Mouse (Mus musculus) lung, embryonic 16.5 days (tissue): ENCODE measurements around the gene Nudcd3. TPM values are rescaled to one million over a fixed set of nuclear protein-coding genes. Genes with fewer than 3 reads are reported as not detected.

Source experiments
- ATAC-seq: fragments of 200-750 bp; cut with Nextera tagmentation; 2 replicates; pipeline ENCODE4 v1.8.0; 2017; ENCODE audit warnings: low read depth, mild to moderate bottlenecking, moderate library complexity
- H3K27ac ChIP-seq: fragments of 300-500 bp; sonication (generic); 2 replicates; pipeline ENCODE4 v1.5.1; 2014; ENCODE audit warnings: mild to moderate bottlenecking, control low read depth, low read length
- H3K27me3 ChIP-seq: fragments of 300-500 bp; sonication (generic); 2 replicates; pipeline ENCODE4 v1.6.1; 2014; ENCODE audit warnings: low read depth, low read length, mixed read lengths; ENCODE audit not compliant: control insufficient read depth, insufficient read depth
- H3K36me3 ChIP-seq: fragments of 300-500 bp; sonication (generic); 2 replicates; pipeline ENCODE4 v1.6.1; 2014; ENCODE audit warnings: low read length; ENCODE audit not compliant: control insufficient read depth, insufficient read depth
- H3K4me1 ChIP-seq: fragments of 300-500 bp; sonication (generic); replicated peaks from 2 replicates; pipeline ENCODE4 v1.6.1; 2014; ENCODE audit warnings: low read length, mixed read lengths; ENCODE audit not compliant: control insufficient read depth, insufficient read depth
- H3K4me2 ChIP-seq: fragments of 300-500 bp; sonication (generic); 2 replicates; pipeline ENCODE4 v1.6.1; 2014; ENCODE audit warnings: low read depth, low read length, control low read depth
- H3K4me3 ChIP-seq: fragments of 300-500 bp; sonication (generic); 2 replicates; pipeline ENCODE4 v1.5.1; 2014; ENCODE audit warnings: mild to moderate bottlenecking, low read length, control low read depth
- H3K9ac ChIP-seq: fragments of 300-500 bp; sonication (generic); 2 replicates; pipeline ENCODE4 v1.6.1; 2014; ENCODE audit warnings: low read length, control low read depth
- H3K9me3 ChIP-seq: fragments of 300-500 bp; sonication (generic); 2 replicates; pipeline ENCODE4 v1.6.1; 2016; ENCODE audit warnings: low read length; ENCODE audit not compliant: control insufficient read depth
- WGBS: fragments of 180-500 bp; shearing (Covaris S2); extraction: QIAGEN DNeasy Blood & Tissue Kit; methylation state at CpG from one replicate; pipeline ENCODE4 v1.1.7; 2014; 5-methylcytosine and 5-hydroxymethylcytosine counted together
- polyA plus RNA-seq: library from polyadenylated mRNA; unstranded; fragments of >200 nt; fragmentation: Nextera tagmentation; extraction: Ambion mirVana; gene quantifications from 2 replicates; pipeline ENCODE4 v1.2.1, GENCODE M21; 2015

Nudcd3 gene
- 36.0 and 37.0 TPM in 2 replicates for polyA plus RNA-seq

GRCm38 (mm10) chr11:6200087-6200569 is at the start of gene Nudcd3:
TSS of gene Nudcd3 (minus strand) at chr11:6200415.
- under 1% methylated on average over 39 of the region's 39 CpGs for WGBS
- peaks cover 10% of the 10 kb centered on the region for H3K4me1 ChIP-seq
- H3K4me3 ChIP-seq: peak within 1 kb of the TSS; percentile 83
- no peaks in the 10 kb centered on the region for H3K36me3 ChIP-seq
- H3K4me2 ChIP-seq: peak within 1 kb of the TSS; percentile 97
- H3K9me3 ChIP-seq: no peaks in the 10 kb centered on the region
- peak within 1 kb of the TSS; percentile 97 for H3K27ac ChIP-seq
- H3K9ac ChIP-seq: peak within 1 kb of the TSS; percentile 90
- ATAC-seq: peak; percentile 97
- H3K27me3 ChIP-seq: no peaks in the 10 kb centered on the region

GRCm38 (mm10) chr11:6244707-6245106 is 44.5 kb upstream of the Nudcd3 start:
- no peak for ATAC-seq

GRCm38 (mm10) chr11:6233025-6233424 is 32.8 kb upstream of the Nudcd3 start:
- Histone ChIP-seq H3K27ac (no peak overlapping the region), H3K9ac (no peak overlapping the region), H3K4me1 (no peaks in the 10 kb centered on the region), H3K4me3 (no peak overlapping the region), H3K9me3 (peaks cover 9% of the 10 kb centered on the region; the same call in 1 of the 2 replicates), H3K36me3 (no peaks in the 10 kb centered on the region), H3K4me2 (no peak overlapping the region), H3K27me3 (no peaks in the 10 kb centered on the region)
- ATAC-seq: no peak
- 81% methylated on average over 4 of the region's 4 CpGs for WGBS

More at GRCm38 (mm10) chr11:6244707-6245106, 44.5 kb upstream of the Nudcd3 start:
- H3K27me3 ChIP-seq: no peaks in the 10 kb centered on the region
- no peak overlapping the region for H3K9ac ChIP-seq
- no peak overlapping the region for H3K4me3 ChIP-seq
- H3K4me1 ChIP-seq: no peaks in the 10 kb centered on the region
- H3K27ac ChIP-seq: no peak overlapping the region
- 48% methylated on average over 18 of the region's 19 CpGs for WGBS
- no peaks in the 10 kb centered on the region for H3K9me3 ChIP-seq
- H3K4me2 ChIP-seq: no peak overlapping the region
- H3K36me3 ChIP-seq: no peaks in the 10 kb centered on the region

- H3K9ac ChIP-seq: no peak within 1 kb of the TSS
- no peak for ATAC-seq
- H3K36me3 ChIP-seq: no peaks in the 10 kb centered on the region
- H3K4me2 ChIP-seq: no peak within 1 kb of the TSS
- no peaks in the 10 kb centered on the region; the same call in 1 of the 2 replicates for H3K27me3 ChIP-seq
- WGBS: 60% methylated on average over 7 of the region's 7 CpGs
- H3K9me3 ChIP-seq: peaks cover 2% of the 10 kb centered on the region; the same call in 1 of the 2 replicates
- no peak within 1 kb of the TSS for H3K4me3 ChIP-seq
- no peak within 1 kb of the TSS for H3K27ac ChIP-seq
- H3K4me1 ChIP-seq: no peaks in the 10 kb centered on the region
Observed at GRCm38 (mm10) chr11:6230012-6230411, 29.8 kb upstream of the Nudcd3 start, which contains the start of gene Npc1l1. TSS of gene Npc1l1 (minus strand) at chr11:6230143.

- no peaks in the 10 kb centered on the region for H3K4me1 ChIP-seq
- no peak for ATAC-seq
- H3K27ac ChIP-seq: no peak overlapping the region
Observed at GRCm38 (mm10) chr11:6224541-6225229, 24.5 kb upstream of the Nudcd3 start.

GRCm38 (mm10) chr11:6222187-6222586 is 22.0 kb upstream of the Nudcd3 start:
- Histone ChIP-seq H3K4me2 (no peak overlapping the region), H3K27ac (no peak overlapping the region), H3K36me3 (no peaks in the 10 kb centered on the region), H3K9me3 (no peaks in the 10 kb centered on the region), H3K4me3 (no peak overlapping the region), H3K4me1 (no peaks in the 10 kb centered on the region), H3K9ac (no peak overlapping the region), H3K27me3 (no peaks in the 10 kb centered on the region; the same call in 1 of the 2 replicates)
- ATAC-seq: no peak
- WGBS: 90% methylated on average over 10 of the region's 10 CpGs

More at GRCm38 (mm10) chr11:6224541-6225229, 24.5 kb upstream of the Nudcd3 start:
- H3K9me3 ChIP-seq: no peaks in the 10 kb centered on the region
- 73% methylated on average over 14 of the region's 14 CpGs for WGBS
- H3K36me3 ChIP-seq: no peaks in the 10 kb centered on the region
- no peak overlapping the region for H3K4me2 ChIP-seq
- H3K4me3 ChIP-seq: no peak overlapping the region
- no peak overlapping the region for H3K9ac ChIP-seq
- H3K27me3 ChIP-seq: no peaks in the 10 kb centered on the region; the same call in 1 of the 2 replicates

GRCm38 (mm10) chr11:6219967-6220366 is 19.8 kb upstream of the Nudcd3 start:
- Histone ChIP-seq H3K9ac (no peak overlapping the region), H3K9me3 (no peaks in the 10 kb centered on the region), H3K36me3 (no peaks in the 10 kb centered on the region), H3K27me3 (no peaks in the 10 kb centered on the region), H3K4me3 (no peak overlapping the region), H3K27ac (no peak overlapping the region), H3K4me2 (no peak overlapping the region), H3K4me1 (no peaks in the 10 kb centered on the region)
- no peak for ATAC-seq
- 86% methylated on average over 6 of the region's 6 CpGs for WGBS

- no peak for ATAC-seq
- Histone ChIP-seq H3K4me1 (no peaks in the 10 kb centered on the region), H3K36me3 (no peaks in the 10 kb centered on the region), H3K9ac (no peak overlapping the region), H3K4me2 (no peak overlapping the region), H3K27ac (no peak overlapping the region), H3K27me3 (no peaks in the 10 kb centered on the region), H3K4me3 (no peak overlapping the region), H3K9me3 (no peaks in the 10 kb centered on the region)
- WGBS: 71% methylated on average over 11 of the region's 11 CpGs
Observed at GRCm38 (mm10) chr11:6218189-6218896, 18.1 kb upstream of the Nudcd3 start.

GRCm38 (mm10) chr11:6216834-6217233 is 16.6 kb upstream of the Nudcd3 start:
- Histone ChIP-seq H3K4me2 (no peak overlapping the region), H3K9ac (no peak overlapping the region), H3K9me3 (no peaks in the 10 kb centered on the region), H3K27ac (no peak overlapping the region), H3K36me3 (no peaks in the 10 kb centered on the region), H3K4me1 (no peaks in the 10 kb centered on the region), H3K4me3 (no peak overlapping the region), H3K27me3 (no peaks in the 10 kb centered on the region)
- peak; percentile 41; the same call in 1 of the 2 replicates for ATAC-seq
- WGBS: 36% methylated on average over 3 of the region's 3 CpGs
